Mouse (Mus musculus): ENCODE data around the gene Zfp580. TPM values are rescaled to one million over a fixed set of nuclear protein-coding genes. Genes with fewer than 3 reads are reported as not detected.

The Zfp580 gene
- total and polyA plus RNA-seq, 3 experiments = 1.0 to 19.9 TPM; not detected in 1

GRCm38 (mm10) chr7:5053456-5054179 is 2.3 kb downstream of the Zfp580 start:
- no peak for DNase-seq (ENCODE audit: low read depth, low spot score)
- H3K79me2 ChIP-seq (ENCODE audit: control insufficient read depth, insufficient read depth, low read length, poor library complexity) = no peaks in the 10 kb centered on the region
- H3K9ac ChIP-seq (ENCODE audit: control insufficient read depth, low read depth, low read length, poor library complexity, severe bottlenecking) = no peak overlapping the region
- no peaks in the 10 kb centered on the region for H3K36me3 ChIP-seq (ENCODE audit: control insufficient read depth in 1 of 2, insufficient read depth in 2 of 2, low read length in 2 of 2)
- TF ChIP-seq CTCF (IDR thresholded peaks at IDR 0.05 in 2 of 3, conservative IDR thresholded peaks at IDR 0.05 in 1 of 3; ENCODE audit: control insufficient read depth in 1 of 3, insufficient read depth in 1 of 3, low read depth in 2 of 3, low read length in 3 of 3, poor library complexity in 1 of 3, severe bottlenecking in 1 of 3) = no peak
- no peak overlapping the region for H3K4me3 ChIP-seq (ENCODE audit: control insufficient read depth in 1 of 2, insufficient read depth in 1 of 2, low read depth in 2 of 2, low read length in 2 of 2)
- H3K27ac ChIP-seq (ENCODE audit: control insufficient read depth, low read depth, low read length) = no peak overlapping the region
- no peaks in the 10 kb centered on the region for H3K4me1 ChIP-seq (ENCODE audit: control insufficient read depth in 1 of 2, insufficient read depth in 2 of 2, low read length in 2 of 2)
- no peaks in the 10 kb centered on the region for H3K9me3 ChIP-seq (replicated peaks; ENCODE audit: insufficient read depth, low read length)
- no peaks in the 10 kb centered on the region for H3K27me3 ChIP-seq (ENCODE audit: control insufficient read depth in 1 of 2, insufficient read depth in 2 of 2, low read length in 2 of 2)

GRCm38 (mm10) chr7:5056651-5057263 is 5.4 kb downstream of the Zfp580 start:
- Histone ChIP-seq H3K27me3 (ENCODE audit: control insufficient read depth in 1 of 2, insufficient read depth in 2 of 2, low read length in 2 of 2) (no peaks in the 10 kb centered on the region), H3K9ac (ENCODE audit: control insufficient read depth, low read depth, low read length, poor library complexity, severe bottlenecking) (no peak overlapping the region), H3K4me3 (ENCODE audit: control insufficient read depth in 1 of 2, insufficient read depth in 1 of 2, low read depth in 2 of 2, low read length in 2 of 2) (no peak overlapping the region), H3K4me1 (ENCODE audit: control insufficient read depth in 1 of 2, insufficient read depth in 2 of 2, low read length in 2 of 2) (peaks cover 0 to 5% of the 10 kb centered on the region in 2 experiments; a peak in 1 of 4 replicates), H3K36me3 (ENCODE audit: control insufficient read depth in 1 of 2, insufficient read depth in 2 of 2, low read length in 2 of 2) (no peaks in the 10 kb centered on the region), H3K27ac (ENCODE audit: control insufficient read depth, low read depth, low read length) (no peak overlapping the region), H3K9me3 (replicated peaks; ENCODE audit: insufficient read depth, low read length) (no peaks in the 10 kb centered on the region), H3K79me2 (ENCODE audit: control insufficient read depth, insufficient read depth, low read length, poor library complexity) (peaks cover 3% of the 10 kb centered on the region; the same call in 1 of the 2 replicates)
- no peak for DNase-seq (ENCODE audit: low read depth, low spot score)
- no peak for TF ChIP-seq TCF12 (IDR thresholded peaks at IDR 0.05; ENCODE audit: low read depth, low read length)
- no peak for TF ChIP-seq TBP (IDR thresholded peaks at IDR 0.05; ENCODE audit: low read depth, low read length)
- no peak for TF ChIP-seq USF2 (IDR thresholded peaks at IDR 0.05; ENCODE audit: borderline replicate concordance in 1 of 2, insufficient read depth in 1 of 2, low read depth in 1 of 2, low read length in 2 of 2)
- no peak for TF ChIP-seq SMC3 (IDR thresholded peaks at IDR 0.05; ENCODE audit: low read depth, low read length)
- TF ChIP-seq MAFK (IDR thresholded peaks at IDR 0.05; ENCODE audit: borderline replicate concordance, low read depth, low read length) = no peak
- TF ChIP-seq ZKSCAN1 (IDR thresholded peaks at IDR 0.05; ENCODE audit: low read depth, low read length) = no peak
- no peak for TF ChIP-seq GATA1 (IDR thresholded peaks at IDR 0.05; ENCODE audit: low read depth, low read length)
- no peak for TF ChIP-seq BHLHE40 (IDR thresholded peaks at IDR 0.05; ENCODE audit: borderline replicate concordance, low read depth, low read length)
- no peak for TF ChIP-seq USF1 (IDR thresholded peaks at IDR 0.05; ENCODE audit: low read depth, low read length)
- no peak for TF ChIP-seq ZC3H11A (IDR thresholded peaks at IDR 0.05; ENCODE audit: low read depth, low read length)
- no peak for TF ChIP-seq ZMIZ1 (IDR thresholded peaks at IDR 0.05; ENCODE audit: low read depth, low read length)
- no peak for TF ChIP-seq E2F4 (IDR thresholded peaks at IDR 0.05; ENCODE audit: borderline replicate concordance, low read depth, low read length)
- no peak for TF ChIP-seq EP300 (IDR thresholded peaks at IDR 0.05; ENCODE audit: low read depth in 1 of 2, low read length in 2 of 2)
- no peak for TF ChIP-seq CHD1 (IDR thresholded peaks at IDR 0.05; ENCODE audit: low read depth, low read length)
- no peak for TF ChIP-seq HCFC1 (IDR thresholded peaks at IDR 0.05; ENCODE audit: low read depth, low read length)
- no peak for TF ChIP-seq RAD21 (IDR thresholded peaks at IDR 0.05; ENCODE audit: low read depth, low read length)
- TF ChIP-seq NELFE (IDR thresholded peaks at IDR 0.05; ENCODE audit: low read depth, low read length) = no peak
- no peak for TF ChIP-seq KAT2A (conservative IDR thresholded peaks at IDR 0.05; ENCODE audit: low read depth, low read length)
- no peak for TF ChIP-seq UBTF (IDR thresholded peaks at IDR 0.05; ENCODE audit: borderline replicate concordance, insufficient read depth, low read depth, low read length)
